Mouse (Mus musculus): ENCODE measurements at regions not wholly inside any gene's neighbourhood (a gene's known extent, or its start where the extent isn't known, plus 50 kb on each side); places are given as distances from the start of the nearest gene placed in this dataset.

DNA sequence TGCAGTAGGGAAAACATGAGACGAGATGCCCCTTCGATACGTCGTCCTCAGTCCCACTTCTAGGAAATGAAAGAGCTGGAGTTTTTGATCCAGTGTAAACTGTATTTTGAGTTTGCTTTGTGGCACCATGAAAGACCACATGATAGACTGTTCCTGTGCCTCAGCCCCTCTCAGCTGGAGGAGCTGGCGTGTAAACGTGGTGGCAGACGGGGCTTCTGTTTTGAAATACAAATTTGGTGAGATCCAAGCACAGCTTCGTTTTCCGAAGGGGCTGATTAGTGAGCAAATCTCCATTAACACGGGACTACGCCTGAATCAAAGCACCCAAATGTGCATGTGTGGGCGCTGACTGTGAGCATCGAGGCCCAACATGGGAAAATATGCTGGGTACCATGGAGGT, 70.4 kb upstream of the Cbln4 start:
- TF ChIP-seq CTCF (conservative IDR thresholded peaks at IDR 0.05; ENCODE audit: insufficient read depth, insufficient read length, low read depth, low read length) (no peak), POLR2A (IDR thresholded peaks at IDR 0.05; ENCODE audit: low read depth, low read length) (no peak)

Data from kidney, adult 2 months (tissue).